Mouse (Mus musculus): Measurements from ENCODE around the gene BC048507.
"Not testable (repeated sequence)": the region's sequence is repeated elsewhere in the genome, so short reads cannot be mapped to it uniquely, and the experiment has no call there.

Gene BC048507

DNA sequence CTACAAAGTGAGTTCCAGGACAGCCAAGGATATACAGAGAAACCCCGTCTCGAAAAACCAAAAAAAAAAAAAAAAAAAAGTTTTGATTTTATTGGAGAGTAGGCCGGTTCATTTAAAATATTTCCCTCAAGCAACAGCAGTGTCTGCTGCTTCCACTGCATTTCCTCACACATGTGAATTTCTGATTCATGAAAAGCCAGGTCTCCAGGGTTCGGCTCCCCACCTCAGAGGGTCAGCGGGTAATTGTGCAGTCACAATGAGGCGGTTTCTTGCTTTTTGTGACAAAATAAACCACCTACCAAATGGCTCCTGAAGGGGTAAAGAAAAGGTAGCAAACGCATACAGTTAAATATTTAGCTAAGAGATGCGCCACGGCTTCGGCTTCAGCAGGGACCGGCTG is at the start of gene BC048507:
Gene BC048507 (plus strand): TSS at position 301 of the 400 bp plus-strand sequence.
- no peak for DNase-seq (ENCODE audit: low spot score in 2 of 2)

DNA sequence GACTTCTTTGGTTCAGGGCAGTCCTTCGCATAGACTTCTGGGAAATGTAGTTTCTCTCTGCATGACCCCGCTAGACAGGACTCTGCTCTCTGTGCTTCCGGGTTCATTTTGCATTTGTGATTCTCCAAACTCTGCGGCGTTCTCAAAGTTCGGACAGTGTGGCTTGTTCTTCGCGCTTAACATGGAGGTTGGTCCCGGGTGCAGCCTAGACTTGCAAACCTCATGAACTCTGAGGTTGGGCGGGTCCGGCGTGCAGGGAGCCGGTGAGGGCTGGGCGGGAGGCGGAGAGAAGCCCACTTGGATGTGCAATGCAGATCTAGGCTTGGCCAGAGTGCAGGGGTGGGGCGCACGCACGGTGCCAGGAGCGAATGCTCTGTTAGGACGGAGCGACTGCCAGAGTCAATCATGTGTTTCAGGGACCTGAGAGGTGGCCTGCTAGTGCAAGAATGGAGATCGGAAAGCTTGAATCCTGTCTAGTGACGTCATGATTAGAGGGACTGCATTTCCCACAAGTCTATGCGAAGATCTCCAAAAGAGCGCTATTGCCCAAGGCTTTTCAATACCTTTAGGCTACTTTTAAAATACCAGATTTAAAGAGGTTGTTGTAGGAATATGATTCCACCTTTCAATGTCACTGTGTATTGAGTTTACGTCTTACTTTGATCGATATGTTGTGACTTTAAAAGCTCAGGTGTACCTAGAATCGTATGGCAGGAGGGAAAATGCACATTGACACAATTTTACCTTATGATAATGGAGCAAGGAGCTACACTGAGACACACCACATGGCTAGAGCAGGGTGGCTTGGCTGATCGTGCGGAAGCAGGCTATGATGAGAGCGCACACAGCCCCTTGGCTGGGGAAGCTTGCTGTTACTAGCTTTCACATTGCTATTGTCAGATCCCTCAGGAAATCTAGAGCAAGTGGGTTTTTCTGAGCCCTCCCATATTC is 49.1 kb upstream of the BC048507 start, which contains the start of gene Zfp273:
Gene Zfp273 (plus strand): TSS at position 31 of the 951 bp plus-strand sequence.
- DNase-seq (ENCODE audit: low spot score in 2 of 2), result peak; percentile 62 to 64

DNA sequence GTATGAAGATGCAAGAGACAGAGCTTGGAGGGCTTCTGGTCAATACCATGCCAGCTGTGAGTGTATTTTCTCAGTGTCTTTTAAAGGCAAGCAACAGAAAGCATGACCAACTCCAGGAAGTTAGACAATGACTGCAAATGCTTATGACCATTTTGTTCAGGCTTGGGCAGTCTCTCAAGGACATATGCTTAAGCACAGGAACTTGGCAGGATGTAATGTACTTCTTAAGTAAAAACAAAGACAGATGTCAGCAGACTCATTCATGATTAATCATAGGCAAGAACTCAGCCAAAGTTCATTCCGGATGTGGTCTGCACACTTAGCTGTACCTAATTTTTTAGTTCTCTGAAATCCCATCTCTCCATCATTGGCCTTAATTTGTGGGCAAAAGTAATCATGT is 44.5 kb upstream of the BC048507 start:
- DNase-seq (ENCODE audit: low spot score in 2 of 2), result no peak

DNA sequence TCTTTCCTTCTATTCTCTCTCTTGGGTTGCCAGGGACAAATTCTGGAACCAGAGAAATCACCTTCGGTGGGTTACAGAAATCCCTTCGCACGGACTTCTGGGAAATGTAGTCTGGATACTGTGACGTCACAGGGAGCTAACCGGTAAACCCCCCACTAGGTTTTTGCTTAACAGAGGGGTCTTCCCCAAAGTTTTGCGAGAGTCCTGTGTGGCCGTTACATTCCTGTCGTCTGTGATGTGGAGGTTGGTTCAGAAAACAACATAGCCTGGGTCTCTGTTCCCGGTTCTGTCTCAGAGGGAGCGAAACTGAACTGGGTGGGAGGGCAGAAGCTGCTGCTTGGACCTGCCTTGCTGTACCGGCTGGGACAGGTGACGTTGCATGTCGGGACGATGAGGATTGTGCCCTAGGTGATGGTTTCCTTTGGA is 32.2 kb upstream of the BC048507 start, which contains the start of gene Gm10037:
Gene Gm10037 (plus strand): TSS at position 196 of the 426 bp plus-strand sequence.
- peak; percentile 48 to 57 for DNase-seq (ENCODE audit: low spot score in 2 of 2)

DNA sequence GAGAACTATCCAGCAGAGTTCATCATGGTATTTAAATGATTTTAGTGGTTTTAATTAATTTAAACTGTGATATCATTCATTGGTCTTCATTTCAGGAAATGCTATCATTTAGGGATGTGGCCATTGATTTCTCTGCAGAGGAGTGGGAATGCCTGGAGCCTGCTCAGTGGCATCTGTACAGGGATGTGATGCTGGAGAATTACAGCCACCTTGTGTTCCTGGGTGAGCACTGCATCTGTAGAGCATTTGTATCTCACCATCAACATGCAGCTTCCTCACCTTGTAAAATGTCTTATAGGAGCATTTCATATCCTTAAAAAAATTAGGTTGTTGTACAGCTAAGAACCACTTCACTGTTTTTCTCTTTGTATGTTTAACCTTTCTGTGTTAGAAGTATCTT is 30.0 kb upstream of the BC048507 start:
- not testable (repeated sequence) for DNase-seq (ENCODE audit: low spot score in 2 of 2)

DNA sequence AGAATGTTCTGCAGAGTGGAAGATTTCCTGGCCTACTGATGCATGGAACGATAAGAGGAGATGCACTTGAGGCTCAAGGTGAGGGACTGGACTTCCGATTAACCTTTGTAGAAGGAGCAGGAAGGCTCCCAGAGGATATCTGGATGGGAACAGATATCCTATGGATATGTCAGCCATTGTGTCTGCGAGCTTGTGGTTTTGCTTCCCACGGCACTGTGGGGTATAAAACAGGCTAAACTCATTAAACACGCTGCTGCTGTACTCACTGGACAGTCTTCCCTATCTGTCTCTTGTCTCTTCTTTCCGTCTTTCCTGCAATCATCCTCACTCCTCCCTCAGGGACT is 19.4 kb upstream of the BC048507 start:
- no peak for DNase-seq (ENCODE audit: low spot score in 2 of 2)

DNA sequence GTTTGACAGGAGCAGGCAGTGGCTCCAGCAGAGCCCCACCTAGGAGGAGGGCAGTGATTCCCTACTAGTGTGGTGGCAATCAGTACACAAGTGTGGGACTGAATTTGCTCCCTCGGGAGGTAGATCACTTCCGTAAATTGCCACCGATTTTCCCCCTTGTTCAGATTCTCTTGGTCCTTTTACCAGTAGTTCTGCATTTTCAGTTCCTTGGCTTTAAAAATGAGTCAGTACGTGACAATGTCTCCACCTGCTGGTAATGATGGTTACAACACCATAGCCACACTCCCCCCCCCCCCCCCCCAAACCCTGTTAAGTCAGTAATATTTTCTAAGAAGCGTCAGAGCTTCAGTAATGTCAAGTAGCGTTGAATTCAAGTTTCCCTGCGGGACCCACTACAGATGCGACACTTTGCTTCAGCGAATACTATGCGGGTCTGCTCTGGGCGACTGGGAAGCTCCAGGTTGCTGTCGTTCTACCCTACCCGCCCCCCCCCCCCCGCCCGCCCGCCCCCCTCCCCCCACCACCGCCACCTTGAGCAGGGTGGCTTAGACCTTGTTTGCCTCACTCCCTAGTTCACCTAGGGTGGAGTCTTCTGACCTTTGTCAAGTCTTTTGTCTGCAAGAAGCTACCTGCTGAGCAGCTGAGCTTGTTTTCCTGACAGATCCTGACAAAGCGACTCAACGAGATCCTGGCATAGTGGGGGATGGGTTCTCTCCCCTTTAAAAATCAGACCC is 18.8 kb upstream of the BC048507 start:
- DNase-seq (ENCODE audit: low spot score in 2 of 2), result peak; percentile 5 to 20

DNA sequence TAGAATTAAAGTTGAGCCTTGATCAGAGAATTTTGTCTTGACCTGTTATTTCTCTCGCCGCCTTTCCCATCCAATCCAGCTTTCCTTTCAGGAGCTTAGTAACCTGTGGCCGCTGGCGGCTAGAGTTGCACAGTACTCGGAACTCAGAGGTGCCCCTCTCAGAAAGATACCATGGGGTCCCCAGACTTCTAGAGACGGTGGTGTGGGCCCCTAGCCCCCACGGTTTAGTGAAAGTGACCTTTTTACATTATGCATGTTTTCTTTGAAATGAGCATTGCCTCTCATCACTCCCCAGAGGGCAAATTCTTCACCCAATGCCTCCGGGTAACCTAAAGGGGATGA is 18.3 kb upstream of the BC048507 start:
- DNase-seq (ENCODE audit: low spot score in 2 of 2), result no peak

DNA sequence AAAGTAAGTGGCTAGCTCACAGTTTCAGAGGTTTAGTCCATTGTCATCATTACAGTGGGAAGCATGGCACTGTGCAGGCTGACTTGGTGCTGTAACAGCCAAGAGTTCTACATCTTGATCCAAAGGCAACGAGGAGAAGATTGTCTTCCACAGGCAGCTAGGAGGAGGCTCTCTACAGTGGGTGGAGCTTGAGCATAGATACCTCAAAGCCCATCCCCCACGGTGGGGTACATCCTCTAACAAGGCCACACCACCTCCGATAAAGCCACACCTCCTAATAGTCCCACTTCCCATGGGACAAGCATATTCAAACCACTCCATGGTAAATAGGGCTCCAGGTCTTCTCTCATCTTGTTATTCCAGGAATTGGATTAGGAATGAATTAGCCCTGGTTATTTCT is 12.8 kb upstream of the BC048507 start:
- DNase-seq (ENCODE audit: low spot score in 2 of 2), result no peak

DNA sequence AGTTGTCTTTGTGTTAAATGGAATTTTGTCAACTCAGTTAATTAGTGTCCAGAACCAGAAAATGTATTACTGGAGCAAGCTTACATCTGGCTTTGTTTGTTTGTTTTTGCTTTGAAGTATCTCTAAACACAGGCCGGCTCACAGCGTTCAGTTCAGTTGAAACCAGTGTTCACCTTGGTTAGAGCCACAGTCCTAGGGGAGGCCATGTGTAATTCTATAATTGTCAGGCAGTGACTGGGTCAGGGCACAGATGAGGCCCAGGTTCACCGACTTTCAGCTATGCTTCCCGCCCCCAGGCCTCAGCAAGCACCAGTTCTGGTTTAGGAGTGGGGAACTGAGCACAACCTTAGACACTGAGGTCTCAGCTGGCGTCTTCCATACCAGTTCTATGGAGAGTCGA is 10.0 kb upstream of the BC048507 start:
- no peak for DNase-seq (ENCODE audit: low spot score in 2 of 2)

DNA sequence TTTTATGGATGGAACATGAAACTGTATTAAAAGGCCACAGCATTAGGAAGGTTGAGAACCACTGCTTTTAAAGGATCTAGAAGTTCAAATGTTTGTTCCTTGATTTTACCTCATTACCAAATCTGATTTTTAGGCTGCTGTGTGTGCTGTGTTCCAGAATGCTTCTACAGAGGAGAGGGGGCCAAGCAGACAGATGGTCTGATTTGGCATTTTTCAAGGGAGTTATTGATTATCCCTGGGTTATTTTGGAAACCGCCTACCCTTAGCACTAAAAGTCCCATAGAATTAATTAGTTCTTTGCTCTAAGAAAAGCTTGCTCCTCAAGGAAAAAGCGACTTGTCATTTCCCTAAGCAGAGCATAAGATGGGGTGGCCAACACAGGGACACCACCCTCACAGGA is 9.1 kb upstream of the BC048507 start:
- DNase-seq (ENCODE audit: low spot score in 2 of 2), result no peak

DNA sequence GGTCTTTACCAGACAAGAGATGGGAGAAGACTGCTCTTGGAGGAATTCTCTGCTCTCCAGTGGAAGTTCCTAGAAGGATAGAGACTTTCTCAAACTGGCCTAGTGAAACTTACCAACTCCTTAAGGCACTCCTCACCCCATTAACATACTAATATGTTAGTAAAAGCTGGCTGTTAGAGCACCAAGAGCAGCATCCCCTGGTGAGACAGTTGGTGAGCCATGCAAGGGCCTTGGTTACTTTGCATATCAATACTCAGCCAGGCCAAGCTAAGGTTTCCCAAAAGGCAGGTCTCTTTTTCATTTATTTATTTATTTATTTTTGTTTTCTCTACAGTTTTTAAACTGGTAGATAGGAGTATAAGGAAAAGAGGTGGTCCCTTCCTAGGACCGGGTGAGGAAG is 5.8 kb upstream of the BC048507 start:
- no peak for DNase-seq (ENCODE audit: low spot score in 2 of 2)

DNA sequence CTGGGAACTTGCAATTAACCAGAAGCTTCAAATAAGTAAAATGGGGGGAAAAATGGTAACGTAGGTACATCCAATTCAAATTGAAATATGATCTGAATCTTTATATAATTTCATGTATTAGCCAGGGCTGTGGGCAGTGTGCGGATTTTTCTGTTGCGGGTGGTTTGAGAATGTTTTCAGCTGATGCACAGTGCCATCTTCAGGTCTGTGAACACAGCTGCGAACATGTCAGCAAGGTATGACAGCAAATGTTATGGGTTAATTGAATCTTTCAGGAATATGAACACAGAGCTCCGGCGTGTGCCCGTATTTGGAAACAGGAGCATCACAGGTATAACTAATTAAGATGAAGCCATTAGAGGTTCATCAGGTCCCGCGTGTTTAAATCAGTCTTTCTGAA is 618 bp upstream of the BC048507 start:
- no peak for DNase-seq (ENCODE audit: low spot score in 2 of 2)

DNA sequence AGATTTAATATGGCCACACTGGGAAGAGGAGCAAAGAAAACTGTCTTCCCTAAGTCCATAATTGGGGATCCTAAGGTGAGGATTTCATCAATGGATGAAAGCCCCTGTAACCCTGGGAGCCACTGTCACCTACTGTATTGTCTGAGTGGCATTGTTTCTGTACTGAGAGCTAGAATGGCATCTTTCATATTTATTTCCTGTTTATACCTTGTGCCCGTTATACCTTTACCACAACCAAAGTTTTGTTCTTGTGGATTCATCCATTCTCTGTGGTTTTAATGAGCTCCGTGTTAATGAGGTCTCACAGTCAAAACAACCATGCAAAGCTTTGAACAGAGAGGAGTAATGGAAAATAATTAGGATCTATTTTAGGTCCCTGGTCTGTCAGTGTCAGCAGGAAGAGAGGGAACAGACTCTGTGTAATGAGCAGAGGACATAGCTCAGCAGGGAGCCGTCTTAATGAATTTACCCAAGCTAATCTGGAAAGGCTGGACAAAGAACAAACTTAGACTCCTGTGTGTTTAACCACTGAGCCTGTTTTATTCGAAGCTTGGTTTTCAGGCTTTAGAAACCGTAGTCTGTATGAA is 1.7 kb downstream of the BC048507 start:
- no peak for DNase-seq (ENCODE audit: low spot score in 2 of 2)

DNA sequence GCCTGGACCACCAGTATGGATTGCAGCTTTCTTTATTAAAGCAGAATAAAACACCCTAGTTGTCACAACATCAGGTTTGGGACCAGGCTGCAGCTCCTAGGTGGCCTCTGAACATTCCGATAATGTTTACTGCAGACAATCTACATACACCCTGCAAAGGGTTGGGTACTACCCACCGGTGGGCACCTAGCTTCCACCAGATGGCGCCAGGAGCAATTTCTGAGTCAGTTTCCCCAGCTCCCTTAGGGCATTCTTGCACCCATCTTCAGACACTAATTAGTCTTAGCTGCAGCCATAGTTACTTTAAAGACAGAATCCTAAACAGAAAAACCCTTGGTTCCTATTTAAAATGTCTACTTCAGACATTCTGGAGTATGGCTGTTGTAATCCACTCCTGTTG is 4.8 kb downstream of the BC048507 start:
- no peak for DNase-seq (ENCODE audit: low spot score in 2 of 2)

DNA sequence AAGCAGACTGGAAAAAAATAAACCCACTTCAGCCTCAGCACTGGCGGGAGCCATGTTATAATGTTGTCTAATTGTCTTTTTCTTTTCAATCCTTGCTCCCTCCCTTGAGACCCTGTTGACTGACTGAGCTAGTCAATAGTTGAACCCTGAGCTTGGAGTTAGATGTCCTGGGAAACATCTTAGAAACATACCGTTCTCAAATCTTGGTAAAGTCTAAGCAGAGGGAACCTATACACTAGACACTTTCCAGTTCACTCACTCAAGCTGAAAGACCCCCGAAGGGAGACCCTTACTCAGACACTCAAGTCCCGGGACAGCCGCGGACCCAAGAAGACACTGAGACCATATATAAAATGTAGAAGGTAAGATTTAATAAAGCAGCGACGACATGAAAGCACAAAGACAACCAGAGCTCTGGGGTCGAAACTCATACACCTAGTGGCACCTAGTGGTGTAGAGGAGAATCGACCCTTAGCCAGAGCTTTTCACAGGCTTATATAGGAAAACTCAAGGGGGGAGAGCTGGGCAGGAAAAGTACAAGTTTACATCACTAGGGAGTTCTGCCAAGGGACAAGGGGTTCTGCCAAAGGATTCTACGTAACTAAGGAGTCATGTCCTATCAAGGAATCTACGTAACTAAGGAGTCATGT is 13.0 kb downstream of the BC048507 start:
- DNase-seq (ENCODE audit: low spot score in 2 of 2), result not testable (repeated sequence)

DNA sequence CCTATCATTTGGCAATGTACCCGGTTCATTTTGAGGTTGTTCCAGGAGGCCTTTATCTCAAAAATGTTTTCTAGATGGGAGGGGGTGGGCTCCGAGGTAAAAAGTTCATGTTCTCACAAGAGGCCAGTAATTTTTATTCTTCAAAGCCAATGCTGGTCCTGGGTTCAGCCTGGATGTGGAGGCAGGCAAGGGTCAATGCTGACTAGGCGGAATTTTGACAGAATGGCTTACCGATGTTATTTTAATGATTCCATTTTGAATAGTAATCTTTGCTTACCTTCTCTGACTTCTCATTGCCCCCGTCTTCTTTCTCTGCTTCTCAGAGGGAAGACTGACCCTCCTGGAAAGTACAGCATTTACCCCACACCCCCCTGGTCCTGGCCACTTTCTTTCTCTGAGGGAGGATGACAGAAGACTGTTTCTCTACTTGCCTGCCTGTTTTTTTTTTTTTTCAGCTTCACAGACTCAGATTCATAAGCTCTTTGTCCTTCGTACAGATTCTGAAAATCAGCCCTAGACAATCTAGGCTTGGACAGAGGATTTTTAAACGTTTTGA is 13.7 kb downstream of the BC048507 start:
- DNase-seq (ENCODE audit: low spot score in 2 of 2), result no peak

DNA sequence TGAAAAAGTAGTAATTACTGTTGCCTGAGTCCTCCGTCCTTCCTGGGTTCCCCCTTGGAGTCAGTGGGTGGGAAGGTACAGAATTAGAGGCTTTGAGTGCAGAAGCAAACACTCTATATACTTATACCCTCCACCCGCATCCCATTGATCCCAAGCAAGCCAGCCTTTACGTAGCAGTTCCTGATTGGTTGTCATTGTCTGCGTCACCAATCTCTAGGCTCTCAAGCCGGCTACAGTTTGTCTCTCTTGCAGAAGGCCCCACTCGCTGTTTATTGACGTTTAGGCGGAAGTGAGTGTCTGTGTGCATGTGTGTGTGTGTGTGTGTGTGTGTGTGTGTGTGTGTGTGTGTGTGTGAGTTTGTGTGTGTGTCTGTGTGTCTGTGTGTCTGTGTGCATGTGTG is 20.8 kb downstream of the BC048507 start:
- DNase-seq (ENCODE audit: low spot score in 2 of 2), result no peak

DNA sequence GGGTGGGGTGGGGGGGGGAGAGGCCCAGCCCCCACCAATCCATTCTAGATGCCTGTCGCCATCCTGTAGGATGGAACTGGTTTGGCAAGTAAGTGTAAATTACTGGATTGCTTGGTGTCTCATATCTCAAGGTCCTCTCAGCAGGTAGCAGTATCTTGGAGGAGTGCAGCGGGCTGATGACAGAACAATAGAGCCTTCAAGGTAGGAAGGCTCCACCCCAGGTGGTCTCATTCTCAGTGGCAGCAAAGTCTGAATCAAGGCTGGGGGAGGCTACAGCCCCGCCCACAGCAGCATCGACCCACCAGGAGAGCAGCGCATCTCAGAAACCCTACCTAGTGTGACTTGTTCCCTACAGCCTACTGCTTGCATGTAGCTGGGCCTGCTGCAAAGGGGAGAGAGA is 46.6 kb downstream of the BC048507 start:
- DNase-seq (ENCODE audit: low spot score in 2 of 2), result no peak
